Mouse (Mus musculus) fibroblast of lung, adult 2 months (primary cell): ENCODE measurements around the gene Tpx2.
A peak's percentile ranks its signal among the peaks of the same experiment; 100 is the strongest.

Experiments
- DNase-seq: peaks from one replicate; pipeline ENCODE4 v3.0.0-alpha.2; 2011; ENCODE audit warnings: low read depth

Tpx2 gene

DNA sequence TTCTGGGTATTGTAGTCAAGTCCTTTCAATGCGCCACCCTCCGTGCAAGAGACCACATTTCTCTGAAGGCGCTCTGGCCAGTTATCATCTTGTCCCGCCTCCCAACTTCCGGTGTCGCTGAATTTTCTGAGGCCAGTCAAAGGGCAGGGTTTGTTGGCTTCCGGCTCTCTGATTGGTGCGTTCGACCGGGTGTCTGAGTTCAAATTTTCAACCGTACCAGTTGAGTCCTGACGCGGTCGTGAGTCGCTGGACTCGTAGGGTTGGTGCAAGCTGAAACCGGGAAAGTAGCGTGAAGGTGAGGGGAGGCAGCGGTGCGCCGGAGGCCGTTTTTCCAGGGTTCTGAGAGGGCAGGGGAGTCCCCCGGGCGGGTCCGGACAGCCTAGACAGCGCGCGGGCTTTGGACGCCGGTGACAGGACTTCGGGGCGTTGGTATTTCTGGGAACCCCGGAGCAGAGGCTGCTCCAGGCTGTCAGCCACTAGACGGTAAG lies at the start of gene Tpx2:
Gene Tpx2 (plus strand): TSS at position 150 of the 488 bp plus-strand sequence.
- DNase-seq, result peak; percentile 97

DNA sequence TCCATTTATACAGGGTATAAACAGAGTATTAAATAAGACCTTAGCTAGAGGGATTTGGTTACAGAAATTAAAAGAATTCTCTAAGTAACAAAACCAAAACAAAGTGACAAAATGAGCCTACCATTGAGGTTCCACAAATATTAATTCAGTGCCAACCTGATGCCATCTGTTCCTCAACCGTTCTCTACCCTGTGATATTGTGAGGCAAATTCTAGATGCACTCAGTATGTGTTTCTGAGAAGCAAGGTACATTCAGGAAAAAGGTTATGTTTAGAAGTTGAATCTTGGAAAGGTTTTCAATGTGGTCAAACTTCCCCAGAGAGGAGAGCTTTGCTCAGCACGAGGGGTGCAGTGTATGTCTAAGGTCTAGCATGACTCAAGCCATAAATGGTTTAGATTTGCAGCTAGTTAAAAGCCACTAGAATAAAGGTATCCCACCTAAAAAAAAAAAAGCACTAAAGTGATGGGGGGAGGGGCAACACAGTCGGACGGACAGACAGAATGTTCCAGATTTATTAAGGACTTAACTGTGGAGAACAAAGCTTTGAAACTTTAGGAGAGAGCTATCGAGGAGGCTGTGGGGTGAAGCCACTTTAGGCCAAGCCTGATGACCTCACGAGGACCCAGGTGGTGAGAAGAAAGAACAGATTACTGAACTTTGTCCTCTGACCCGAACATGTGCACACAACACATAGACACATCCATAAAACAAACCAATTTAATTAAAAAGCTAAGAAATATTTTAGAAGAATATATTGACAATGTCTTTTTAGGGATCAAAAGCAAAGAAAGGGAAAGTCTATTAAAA lies 47.6 kb upstream of the Tpx2 start:
- no peak for DNase-seq

DNA sequence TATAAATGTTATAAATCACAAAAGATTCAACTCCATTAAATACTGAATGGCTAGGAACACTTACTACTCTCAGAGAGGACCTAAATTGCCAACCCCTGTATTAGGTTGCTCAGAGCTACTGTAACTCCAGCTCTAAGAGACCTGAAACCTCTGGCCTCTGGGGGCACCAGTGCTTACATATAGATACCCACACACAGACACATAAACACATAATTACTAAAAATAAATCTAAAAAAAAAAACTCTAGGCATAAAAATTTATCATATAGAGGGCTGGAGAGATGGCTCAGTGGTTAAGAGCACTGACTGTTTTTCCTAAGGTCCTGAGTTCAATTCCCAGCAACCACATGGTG lies 47.0 kb upstream of the Tpx2 start:
- no peak for DNase-seq

DNA sequence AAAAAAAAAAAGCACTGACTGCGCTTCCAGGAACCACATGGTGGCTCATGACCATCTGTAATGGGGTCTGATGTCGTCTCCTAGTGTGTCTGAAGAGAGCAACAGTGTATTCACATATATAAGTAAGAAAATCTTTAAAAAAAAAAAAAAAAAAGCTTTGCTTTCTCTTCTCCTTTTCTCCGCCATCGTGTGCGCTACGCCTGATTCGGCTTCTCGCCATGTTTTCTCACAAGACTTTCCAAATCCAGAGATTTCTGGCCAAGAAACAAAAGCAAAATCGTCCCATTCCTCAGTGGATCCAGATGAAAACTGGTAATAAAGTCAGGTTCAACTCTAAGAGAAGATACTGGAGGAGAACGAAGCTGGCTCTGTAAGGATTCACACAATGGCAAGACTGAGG lies 45.5 kb upstream of the Tpx2 start:
- no peak for DNase-seq

DNA sequence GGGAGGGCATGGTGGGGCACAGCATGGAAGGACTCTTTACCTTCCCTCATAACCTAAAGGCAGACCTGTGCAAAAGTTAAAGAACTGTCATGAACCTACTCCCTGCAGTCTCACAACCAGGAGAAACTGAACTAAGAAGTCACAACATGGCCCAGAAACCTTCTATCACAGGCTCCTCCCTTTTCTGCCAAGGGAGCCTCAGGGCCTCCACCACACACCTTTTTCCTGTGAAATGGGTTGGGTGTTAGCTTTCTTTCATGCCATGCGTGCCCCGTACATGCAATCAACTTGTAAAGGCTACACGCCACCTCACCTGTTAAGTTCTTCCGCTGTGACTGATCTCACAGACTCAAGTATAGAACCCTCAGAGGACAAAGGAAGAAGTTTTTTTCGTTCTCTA lies 44.7 kb upstream of the Tpx2 start:
- no peak for DNase-seq

DNA sequence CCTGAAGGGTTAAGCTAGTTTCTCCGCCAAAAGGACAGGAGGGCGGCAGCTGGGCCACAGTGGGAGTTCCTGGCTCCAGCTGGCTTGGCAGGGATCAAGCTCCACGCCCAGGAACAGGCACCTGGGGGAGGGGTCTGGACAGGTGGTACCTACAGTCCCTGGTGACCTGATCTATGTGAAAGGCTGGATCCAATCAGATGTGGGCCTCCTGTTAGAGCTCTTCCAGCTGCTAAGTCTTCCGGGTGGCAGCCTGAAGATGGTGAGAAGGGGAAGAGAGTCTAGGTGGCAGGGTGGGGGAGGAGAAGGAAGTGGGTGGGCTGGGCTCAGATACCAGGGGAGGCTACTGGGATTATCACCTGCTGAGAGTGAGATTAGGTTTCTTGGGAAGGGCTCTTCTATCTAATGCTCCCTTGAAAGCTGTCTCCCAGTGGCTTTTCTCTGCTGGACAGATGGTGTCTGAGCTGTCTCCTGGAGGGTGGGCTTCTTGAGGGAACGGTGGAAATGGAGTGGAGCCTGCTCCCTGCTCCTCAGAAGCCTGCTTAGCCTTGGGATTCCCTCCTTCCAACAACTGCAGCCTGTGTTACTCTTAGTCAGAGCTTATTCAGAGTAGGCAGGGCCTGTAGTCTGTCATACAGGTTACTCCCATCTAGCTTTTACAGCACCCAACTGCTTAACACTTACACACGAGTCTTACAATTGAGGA lies 43.2 kb upstream of the Tpx2 start:
- DNase-seq, result no peak

DNA sequence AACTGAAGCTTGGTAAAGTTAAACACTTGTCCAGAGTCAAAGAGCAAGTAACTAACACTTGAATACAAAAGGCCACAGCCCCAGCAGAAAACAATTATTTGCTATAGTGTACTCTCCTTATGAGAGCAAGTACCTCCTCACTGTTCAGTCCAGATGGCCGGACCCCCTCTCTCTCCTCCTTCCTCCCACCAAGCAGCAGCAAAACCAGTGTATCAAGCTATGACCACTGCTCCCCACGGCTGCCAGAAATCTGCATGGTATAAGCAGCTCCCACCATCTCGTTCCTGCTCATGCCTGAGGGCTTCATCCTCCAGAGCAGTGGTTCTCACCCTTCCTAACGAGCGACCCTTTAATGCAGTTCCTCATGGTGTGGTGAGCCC lies 42.7 kb upstream of the Tpx2 start:
- DNase-seq, result no peak

DNA sequence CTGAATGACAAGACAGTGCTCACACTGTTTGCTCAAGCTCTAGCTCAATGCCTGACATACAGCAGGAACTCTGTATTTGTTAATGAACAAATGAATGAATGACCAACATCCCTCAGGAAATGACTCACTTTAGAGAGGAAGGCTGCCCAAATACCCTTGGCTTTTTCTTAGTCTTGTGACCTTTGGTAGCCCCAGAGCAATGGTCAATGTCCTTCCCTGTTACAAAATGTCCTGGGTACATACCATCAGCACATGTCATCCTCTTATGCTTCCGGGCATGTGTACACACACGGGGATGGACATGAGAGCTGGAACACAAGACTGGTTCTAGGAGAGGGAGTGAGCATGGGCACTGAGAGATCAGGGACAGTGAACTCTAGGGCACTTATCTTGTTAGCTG lies 41.7 kb upstream of the Tpx2 start:
- peak; percentile 61 for DNase-seq

DNA sequence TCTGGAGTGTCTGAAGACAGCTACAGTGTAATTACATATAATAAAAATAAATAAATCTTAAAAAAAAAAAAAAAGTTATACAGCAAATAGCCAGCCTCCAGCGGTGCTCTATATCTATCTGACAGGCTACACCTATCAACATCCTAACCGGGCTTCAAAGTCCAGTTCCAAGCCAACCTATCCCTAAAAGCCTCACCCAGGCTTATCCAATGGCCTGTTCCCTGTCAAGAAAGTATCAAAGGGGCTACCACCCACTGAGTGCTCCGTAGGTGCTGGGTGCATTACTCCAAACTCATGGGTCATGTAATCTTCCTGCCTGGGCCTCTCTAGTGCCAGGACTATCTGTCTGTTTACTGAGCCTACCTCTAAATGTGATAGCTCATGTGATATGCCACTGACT lies 39.6 kb upstream of the Tpx2 start:
- DNase-seq, result no peak

DNA sequence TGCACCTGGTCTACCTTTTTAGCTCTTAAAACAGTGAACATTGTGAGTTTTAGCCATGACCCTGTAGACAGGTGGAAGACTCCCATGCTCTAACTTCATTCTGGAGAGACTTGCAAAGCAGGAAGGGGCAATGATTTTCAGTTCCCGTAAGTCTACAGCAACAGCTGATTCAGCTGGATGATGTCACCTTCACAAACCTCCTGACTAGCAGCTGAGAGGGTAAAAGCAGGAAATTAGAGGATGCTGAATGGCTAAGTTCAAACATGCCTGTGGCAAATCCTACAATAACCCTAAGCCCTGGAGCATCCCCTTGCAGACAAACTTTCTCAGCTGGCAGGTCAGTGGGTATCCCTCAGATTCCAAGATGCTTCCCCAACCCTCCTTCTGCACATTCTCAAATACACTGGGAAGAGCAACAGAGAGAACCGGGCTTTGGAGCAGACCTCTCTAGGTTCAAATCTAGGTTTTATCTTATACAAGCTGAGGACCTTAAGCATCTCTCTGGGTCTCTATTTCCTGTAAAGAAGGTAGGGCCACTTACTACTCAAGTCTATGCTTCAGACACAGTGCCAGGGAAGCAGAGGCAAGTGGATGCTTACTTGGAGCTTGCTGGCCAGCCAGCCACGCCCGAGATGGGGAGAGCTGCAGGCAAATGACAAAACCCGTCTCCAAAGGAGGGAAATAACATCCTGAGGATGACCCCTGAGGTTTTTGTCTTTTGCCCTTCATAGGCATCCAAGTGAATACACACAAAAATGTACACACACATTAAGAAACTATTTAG lies 37.4 kb upstream of the Tpx2 start:
- DNase-seq, result peak; percentile 72

DNA sequence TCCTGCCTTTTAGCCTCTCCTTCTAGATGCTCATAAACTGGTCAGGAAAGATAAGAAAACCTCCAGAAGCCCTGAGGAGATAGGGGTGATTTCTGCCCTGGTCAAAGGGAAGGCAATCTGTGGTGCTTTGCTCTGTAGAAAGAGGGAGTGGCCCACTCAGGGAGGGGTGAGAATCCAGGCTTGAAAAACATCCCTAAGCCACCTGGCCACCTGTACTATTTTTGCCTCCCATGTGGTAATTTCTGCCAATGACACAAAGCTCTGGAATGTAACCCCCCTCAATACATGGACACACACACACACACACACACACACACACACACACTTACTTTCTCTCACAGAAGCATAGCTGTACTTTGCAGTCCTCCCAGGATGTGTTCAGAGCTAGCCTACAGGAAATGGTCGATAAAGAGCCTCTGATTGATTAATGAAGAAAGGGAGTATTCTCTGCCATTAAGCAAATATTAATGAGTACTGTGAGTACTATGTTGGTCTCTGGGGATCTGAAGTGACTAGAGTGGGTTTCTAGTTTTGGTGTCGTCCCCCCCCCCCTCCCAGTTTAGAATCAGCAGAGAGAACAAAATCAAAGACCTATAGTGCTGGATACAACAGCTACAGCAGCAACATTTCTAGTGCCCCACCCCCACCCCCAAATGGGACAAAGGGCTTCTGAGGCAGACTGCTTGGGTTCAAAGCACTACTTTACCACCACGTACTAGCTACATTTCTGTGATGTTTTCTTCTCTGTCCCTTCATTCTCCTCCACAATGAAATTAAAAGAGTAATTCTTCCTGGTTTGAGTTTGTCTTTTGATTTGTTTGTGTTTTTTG lies 36.2 kb upstream of the Tpx2 start:
- DNase-seq, result no peak

DNA sequence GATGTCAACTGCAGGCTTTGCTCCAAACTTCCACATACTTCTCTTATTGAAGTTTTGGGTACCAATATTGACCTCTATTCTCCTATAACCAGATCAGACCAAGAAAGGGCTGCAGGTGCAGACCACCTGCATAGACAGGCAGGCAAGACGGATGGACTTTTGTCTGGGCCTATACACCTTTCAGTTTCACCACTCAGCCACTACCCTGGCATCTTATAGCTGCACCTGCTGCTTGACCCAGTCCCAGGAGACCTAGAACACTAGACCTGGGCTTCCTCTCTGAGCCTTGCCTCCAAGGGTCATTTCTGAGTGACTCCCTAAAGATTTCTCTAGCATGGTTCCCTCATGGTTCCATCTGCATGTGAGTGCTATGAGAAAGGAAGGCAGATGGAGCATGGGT lies 34.5 kb upstream of the Tpx2 start:
- DNase-seq, result no peak

DNA sequence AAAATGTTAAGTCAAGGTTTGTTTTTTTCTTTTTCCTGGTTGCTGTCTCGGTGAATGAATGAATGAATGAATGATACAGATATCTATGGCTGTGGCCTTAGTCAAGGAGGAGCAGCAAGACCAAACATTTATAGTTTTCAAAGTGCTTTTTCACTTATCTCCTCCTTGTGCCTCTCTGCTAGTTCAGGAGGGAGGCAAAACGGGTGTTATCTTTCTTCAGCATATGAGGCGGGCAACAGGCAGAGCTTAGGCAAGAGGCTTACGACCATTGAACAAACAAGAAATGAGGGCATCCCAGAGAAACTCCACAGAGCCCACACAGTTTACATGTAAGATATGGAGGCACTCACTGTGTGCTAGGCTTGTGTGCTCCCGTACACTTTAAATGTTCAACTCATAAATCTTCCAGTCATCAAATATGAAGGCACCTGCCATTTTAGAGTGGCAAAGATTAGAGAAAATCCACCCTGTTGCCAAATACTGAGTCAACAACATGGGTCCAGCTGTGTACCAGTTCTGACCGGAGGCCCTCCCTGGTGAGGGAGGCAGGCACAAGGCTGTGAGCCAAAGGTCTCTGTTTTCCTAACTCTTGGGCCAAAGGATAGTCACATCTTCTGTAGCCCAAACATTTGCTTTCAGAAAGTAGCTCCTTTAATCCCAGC lies 33.4 kb upstream of the Tpx2 start:
- no peak for DNase-seq

DNA sequence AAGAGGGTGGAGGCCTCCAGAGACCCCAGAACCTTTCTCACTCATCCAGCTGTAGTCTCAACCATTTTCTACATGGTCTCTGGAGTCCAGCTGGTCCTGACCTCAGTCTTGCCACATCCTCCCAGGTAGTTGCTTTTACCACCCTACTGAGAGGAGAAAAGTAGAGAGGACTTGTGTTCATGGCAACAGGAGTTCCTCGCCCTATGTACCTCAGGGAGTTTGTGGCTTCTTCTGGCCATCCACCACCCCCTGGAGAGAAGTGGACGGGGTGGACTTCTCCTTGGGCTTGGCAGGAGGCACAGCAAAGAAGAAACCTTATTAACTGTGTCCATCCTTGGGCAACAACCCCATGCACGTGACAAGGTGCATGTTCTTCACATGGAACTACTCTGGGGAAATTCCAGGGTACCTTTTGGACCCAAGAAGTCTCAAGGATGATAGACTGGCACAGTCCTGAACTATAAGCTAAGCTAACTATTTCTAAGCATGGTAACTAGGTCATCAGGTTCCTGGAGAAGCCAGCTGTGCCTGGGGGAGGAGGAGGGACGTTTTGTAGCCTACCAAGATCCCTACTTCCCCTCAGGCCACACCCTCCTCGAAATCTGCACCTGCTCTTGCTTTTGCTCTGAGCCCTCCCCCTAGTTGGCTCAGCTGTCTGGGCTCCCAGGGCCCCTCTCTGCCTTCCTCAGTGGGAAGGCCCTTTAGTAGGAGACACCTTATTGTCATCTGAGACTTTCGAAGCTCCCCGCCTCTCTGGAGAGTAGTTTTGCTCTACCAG lies 31.7 kb upstream of the Tpx2 start:
- DNase-seq, result no peak

DNA sequence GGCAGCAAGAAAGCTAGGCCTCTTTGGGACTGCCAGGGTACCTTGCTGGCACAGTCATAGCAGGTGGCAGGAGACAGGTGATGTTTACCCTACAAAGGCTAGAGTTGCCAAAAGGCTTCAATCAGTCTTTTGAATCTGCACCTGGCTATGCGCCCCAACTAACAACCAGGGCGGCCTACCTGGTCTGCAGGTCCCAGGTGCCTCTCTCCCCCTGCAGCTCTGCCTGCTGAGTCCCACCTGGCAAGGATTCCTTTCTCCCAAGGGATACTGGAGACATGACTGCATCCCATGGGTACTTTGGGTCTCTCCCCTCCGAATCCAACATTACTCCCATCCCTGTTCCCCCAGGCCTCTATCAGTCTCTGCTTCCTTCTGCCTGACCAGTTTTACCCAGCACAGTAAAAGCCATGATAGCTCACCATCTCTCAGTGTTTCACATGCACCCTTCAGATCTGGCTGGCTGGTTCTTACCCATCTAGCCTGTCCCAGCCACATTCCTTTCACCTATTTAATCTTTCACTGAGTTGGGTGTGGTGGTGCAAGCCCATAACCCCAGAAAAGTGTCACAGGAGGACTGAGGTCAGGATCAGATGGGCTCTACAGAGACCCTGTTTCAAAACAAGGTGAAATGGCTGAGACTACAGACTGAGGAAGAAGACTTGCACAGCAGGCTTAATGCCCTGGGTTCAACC lies 31.0 kb upstream of the Tpx2 start:
- no peak for DNase-seq

DNA sequence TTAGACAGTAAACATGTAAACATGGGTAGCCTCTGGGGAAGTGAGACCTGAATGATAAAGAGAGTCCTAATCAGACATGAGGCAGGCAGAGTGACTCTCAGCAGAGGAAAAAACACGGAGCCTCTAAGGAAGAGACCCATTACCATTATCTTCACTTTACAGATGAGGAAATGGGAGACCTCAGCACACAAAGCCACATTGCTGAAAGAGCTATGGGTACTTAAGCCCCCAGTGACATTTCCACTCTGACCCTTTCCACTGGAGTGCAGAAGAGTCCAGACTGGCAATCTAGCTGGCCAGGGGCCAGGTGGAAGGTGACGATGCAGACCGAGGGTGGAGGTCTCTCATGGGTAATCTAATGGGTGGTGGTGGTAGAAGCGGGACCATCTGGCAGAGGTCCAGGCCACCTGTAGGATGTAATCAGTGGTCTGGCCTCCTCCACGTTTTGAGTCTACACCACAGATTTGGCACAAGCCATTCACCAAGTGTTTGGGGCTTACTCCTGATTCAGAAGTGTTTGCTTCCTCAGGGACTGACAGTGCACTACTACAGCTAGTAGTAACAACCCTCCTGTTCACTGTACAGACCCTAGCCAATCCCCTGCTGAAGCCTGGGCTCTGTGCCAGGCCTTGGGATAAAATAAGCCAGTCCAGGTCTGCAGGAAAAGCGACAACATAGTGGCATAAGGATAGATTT lies 30.0 kb upstream of the Tpx2 start:
- no peak for DNase-seq

DNA sequence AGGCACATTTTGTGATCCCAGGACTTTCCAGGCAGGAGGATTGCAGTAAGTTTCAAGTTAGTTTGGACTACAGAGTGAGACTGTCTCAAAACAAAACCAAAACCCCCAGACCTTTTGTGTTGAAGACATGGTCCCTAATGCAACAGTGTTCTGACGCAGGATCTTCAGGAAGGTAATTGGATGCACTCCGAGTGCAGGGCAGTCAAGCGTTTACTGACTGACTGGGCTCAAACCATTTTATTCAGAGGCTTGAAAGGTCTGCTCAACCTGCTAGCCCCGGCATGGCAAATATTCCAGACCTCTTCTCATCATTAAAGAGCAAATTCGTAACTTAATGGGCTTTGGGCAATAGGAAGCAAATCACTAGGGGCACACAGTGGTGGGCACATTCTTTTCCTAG lies 29.1 kb upstream of the Tpx2 start:
- no peak for DNase-seq

DNA sequence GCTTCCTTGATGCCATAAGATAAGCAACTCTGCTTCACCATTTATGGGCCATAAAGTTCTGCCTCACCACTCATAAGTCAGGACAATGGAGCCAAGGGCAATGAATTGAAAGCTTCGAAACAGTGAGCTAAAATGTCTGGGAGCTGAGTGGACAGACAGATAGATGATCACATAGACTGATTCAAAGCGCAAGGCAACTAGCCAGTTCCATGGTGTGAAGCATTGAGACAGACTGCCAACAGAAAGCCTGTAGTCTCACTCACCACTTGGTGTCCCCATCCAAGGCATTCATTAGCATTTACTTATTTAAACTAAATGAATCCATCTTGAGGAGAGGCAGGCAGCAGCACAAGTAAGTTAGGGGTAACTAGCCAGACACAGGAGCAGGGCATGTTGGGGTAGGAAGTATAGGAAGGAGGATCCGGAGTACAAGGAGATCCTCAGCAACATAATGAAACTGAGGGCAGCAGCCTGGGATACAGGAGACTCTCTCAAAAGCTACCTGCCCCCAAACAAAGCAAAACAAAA lies 28.6 kb upstream of the Tpx2 start:
- DNase-seq, result no peak

DNA sequence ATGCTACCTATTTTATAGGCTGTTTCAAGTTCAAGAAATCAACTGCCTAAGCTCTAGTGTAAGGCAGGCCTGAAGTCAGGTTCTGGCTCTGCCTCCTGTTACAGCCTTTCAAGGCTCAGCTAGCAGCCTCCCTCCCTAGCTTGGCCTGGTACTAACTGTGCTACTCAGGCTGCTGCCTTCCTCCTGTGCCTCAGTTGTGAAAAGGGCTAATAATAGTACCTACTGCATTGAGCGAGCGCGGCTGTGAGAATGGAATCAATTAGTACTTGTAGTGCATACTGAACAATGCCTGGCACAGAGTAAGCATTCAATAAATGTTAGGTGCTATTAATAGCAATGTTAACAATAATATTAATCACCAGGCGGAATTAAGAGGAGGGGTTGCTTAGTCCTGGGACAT lies 27.8 kb upstream of the Tpx2 start:
- no peak for DNase-seq
